Mouse (Mus musculus) heart, adult 2 months (tissue): ENCODE data around the gene Otud1.

ENCODE experiments used
- CTCF ChIP-seq: fragments of 200-600 bp; IDR thresholded peaks from 2 replicates; pipeline ENCODE4 v1.8.1; 2022; ENCODE audit warnings: antibody characterized with exemption, mild to moderate bottlenecking, moderate library complexity
- EP300 ChIP-seq: fragments of 200-500 bp; IDR thresholded peaks from 2 replicates; pipeline ENCODE4 v1.6.1; 2011; ENCODE audit warnings: low read depth, low read length, control low read depth; ENCODE audit not compliant: insufficient read depth
- POLR2A ChIP-seq: fragments of 200-500 bp; IDR thresholded peaks from 2 replicates; pipeline ENCODE4 v1.6.1; 2011; ENCODE audit warnings: mild to moderate bottlenecking, low read depth, low read length, control low read depth; ENCODE audit not compliant: insufficient read depth

GRCm38 (mm10) chr2:19645182-19645581 is 12.4 kb upstream of the Otud1 start:
- TF ChIP-seq CTCF (no peak), POLR2A (no peak), EP300 (no peak)
